Mouse (Mus musculus) mesoderm, embryonic 11.5 days (tissue): Measurements from ENCODE around the gene Nsl1.

Experiments
- DNase-seq: peaks from one replicate; pipeline ENCODE4 v3.0.0-alpha.2; 2012; ENCODE audit warnings: low read depth, low spot score

Gene Nsl1

DNA sequence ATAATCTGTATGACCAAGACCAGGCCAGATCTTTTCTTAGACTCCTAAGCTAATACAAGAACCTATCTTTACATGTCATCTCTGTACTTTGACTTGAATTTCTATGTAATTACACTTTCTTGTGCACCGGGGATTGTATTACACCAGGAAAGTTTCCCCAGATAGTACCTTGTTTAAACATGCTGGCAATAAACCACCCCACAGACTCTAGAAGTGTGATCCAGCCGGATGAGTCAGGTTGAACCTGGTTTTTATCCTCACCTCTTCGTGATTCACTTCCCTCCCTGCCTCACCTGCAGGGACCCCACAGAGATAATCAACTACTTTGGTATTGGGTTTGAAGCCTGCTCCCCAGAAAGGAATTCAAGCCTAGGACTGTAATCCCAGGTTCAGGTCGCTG, 72.6 kb downstream of the Nsl1 start:
- DNase-seq, result no peak
